Mouse (Mus musculus) CH12.LX (cell line): ENCODE data around the gene Ntsr1.

Experiments
- CHD1 ChIP-seq: IDR thresholded peaks from 2 replicates; pipeline ENCODE4 v1.6.1; 2012; ENCODE audit warnings: low read depth, low read length, improper control_type of control experiment, inconsistent platforms
- EP300 ChIP-seq: IDR thresholded peaks from 2 replicates; pipeline ENCODE4 v1.6.1; 2011; ENCODE audit warnings: low read length, improper control_type of control experiment
- JUN ChIP-seq: IDR thresholded peaks from 2 replicates; pipeline ENCODE4 v1.6.1; 2011; ENCODE audit warnings: low read depth, mild to moderate bottlenecking, low read length, improper control_type of control experiment, moderate library complexity; ENCODE audit not compliant: insufficient read depth
- POLR2A ChIP-seq: IDR thresholded peaks from 2 replicates; pipeline ENCODE4 v1.6.1; 2011; ENCODE audit warnings: low read depth, mild to moderate bottlenecking, improper control_type of control experiment, low read length
- RAD21 ChIP-seq: IDR thresholded peaks from 2 replicates; pipeline ENCODE4 v1.6.1; 2011; ENCODE audit warnings: low read depth, mild to moderate bottlenecking, low read length, improper control_type of control experiment, moderate library complexity
- ZC3H11A ChIP-seq: IDR thresholded peaks from 2 replicates; pipeline ENCODE4 v1.6.1; 2012; ENCODE audit warnings: low read depth, mild to moderate bottlenecking, inconsistent platforms, low read length, improper control_type of control experiment
- ZNF384 ChIP-seq: IDR thresholded peaks from 2 replicates; pipeline ENCODE4 v1.6.1; 2012; ENCODE audit warnings: low read depth, low read length, improper control_type of control experiment, inconsistent platforms

DNA sequence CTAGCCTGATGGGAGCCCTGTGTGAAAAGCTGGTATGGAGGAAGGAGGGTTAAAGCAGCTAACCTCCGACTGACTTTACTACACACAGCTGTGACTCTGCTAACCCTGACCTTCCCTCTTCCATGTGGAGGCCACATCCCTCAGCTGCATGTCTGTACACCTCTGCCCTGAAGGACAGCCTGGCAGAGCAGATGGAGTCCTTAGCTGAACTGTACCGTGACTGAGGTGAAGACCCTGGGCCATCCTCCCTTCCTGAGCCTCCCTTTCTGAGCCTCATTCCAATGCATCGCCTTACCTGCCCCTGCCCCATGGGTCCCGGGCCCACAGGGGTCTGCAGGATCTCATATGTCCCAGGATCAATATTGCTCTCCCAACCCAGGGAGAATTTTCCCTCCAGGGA lies 14.9 kb upstream of the Ntsr1 start:
- TF ChIP-seq ZNF384 (no peak), CHD1 (no peak), EP300 (no peak), POLR2A (no peak), ZC3H11A (no peak), RAD21 (no peak), JUN (no peak)
